Mouse (Mus musculus) Patski (cell line): Measurements from ENCODE around the gene Bbs9. TPM values are rescaled to one million over a fixed set of nuclear protein-coding genes. Genes with fewer than 3 reads are reported as not detected.
"Not testable (repeated sequence)": the region's sequence is repeated elsewhere in the genome, so short reads cannot be mapped to it uniquely, and the experiment has no call there.

ENCODE experiments used
- ATAC-seq: fragments of 100-300 bp; one replicate; pipeline ENCODE4 v1.8.0; 2021
- CTCF ChIA-PET: fragments of 350-600 bp; sonication (Branson Sonifier 250); formaldehyde crosslinking; loops from one replicate; lab custom pipeline; 2022; ENCODE audit warnings: inconsistent platforms; lab: Charles Lee
- POLR2A ChIA-PET: fragments of 350-600 bp; sonication (Branson Sonifier 250); formaldehyde crosslinking; loops from one replicate; lab custom pipeline; 2022; ENCODE audit warnings: antibody characterized with exemption, inconsistent platforms; lab: Charles Lee
- DNase-seq: peaks from one replicate; pipeline ENCODE4 v3.0.0-alpha.2; 2011; ENCODE audit warnings: low read depth, low spot score
- H3K27me3 ChIP-seq: fragments of 371-371 bp; one replicate; pipeline ENCODE4 v1.5.1; 2021
- CTCF ChIP-seq: fragments of 100-300 bp; IDR thresholded peaks from one replicate; pipeline ENCODE4 v1.5.1; 2021
- in situ Hi-C: fragments of 300-500 bp; cut with MboI; formaldehyde crosslinking; loops from 3 replicates; pipeline ENCODE4 v1.11.1; 2018; ENCODE audit warnings: low pct_unique_long_range_greater_than_20kb, mixed read lengths
- polyA plus RNA-seq: library from polyadenylated mRNA; unstranded; gene quantifications from one replicate; pipeline ENCODE4 v1.2.3, GENCODE M21; 2021

Gene Bbs9
- polyA plus RNA-seq, 1 experiment from 2014 or later = 12.8 TPM

DNA sequence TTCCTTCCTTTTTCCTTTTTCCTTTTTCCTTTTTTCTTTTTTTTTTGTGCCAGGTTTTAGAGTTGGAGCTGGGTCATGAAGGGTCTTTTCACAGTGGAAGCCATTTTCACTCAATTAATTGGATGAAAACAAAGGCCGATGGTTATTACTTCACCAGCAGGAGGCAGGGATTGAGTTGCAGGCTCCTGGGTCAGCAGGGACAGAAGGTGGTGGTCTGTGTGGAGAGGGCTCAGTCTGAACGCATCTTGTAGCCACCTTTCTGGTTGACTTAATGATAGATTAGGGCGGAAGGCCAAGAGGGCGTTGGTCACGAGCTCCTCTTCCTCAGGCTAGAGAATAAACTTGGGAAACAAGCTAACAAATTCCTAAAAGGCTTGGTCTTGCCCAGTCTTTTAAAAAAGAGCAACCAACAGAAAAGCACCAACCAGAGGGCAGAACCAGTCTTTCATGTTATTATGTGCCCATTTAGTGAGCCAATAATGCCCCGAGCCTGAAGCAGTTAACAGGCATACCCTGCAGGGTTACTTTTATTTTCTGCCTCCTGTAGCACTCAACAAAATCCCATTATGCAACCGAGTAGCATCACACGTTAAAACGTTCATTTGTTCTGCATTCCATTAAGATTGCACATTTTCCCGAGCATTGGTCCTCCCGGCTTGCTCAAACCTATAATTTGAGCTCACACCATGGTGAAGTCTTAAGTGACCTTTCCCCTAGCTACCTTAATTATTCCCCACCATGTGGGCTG, 231.8 kb downstream of the Bbs9 start:
- in situ Hi-C loops = loop anchor here (10.0 to 25.0 kb wide), 2 partner anchors 153 to 680 kb away; no protein-coding TSS in a partner anchor
- ATAC-seq = no peak
- POLR2A ChIA-PET = interaction anchor here (0.6 kb wide), 1 partner anchor 398 kb away, joined by 4 read pairs; no protein-coding TSS in a partner anchor
- CTCF ChIA-PET = interaction anchor here (1.5 to 2.7 kb wide), 3 partner anchors 505 to 688 kb away, joined by 4 to 8 read pairs (median 4); no protein-coding TSS in a partner anchor
- TF ChIP-seq CTCF = no peak
- H3K27me3 ChIP-seq = no peaks in the 10 kb centered on the region
- no peak for DNase-seq

DNA sequence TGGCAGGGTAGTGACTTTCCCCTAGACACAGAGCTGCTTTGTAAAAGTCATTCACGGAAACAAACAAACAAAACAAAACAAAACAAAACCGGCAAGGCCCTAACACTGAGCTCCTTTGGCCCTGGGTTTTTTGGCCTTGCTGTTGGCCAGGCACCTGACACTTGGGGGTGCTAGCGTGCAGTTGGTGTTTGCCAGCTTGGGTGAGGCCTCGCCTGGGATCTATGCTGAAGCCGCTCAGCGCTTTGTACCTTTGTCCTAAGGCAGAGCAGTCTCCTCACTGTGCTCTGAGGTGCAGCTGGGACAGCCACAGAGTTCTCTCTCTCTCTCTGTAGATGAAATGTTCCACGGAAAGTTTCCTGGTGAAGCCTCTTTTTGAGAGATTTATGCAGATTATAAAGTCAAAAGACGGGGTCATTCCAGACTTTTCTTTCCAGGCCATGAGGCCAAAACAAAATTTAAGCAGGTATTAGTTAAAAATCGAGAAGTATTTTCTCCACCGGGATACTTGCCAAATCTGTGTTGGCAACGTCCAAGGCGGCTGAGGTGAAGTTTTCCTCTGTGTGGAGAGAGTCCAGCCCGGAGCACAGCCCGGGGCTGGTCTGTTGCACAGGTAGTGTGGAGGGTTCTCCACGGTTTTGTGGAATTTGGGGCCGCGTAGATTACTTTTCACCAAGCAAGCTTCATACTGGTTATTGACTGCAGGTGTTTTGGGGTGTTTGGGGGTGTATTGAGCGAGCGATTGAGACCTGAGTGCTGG, 233.6 kb downstream of the Bbs9 start:
- in situ Hi-C loops = loop anchor here (10.0 to 25.0 kb wide), 2 partner anchors 154 to 678 kb away; no protein-coding TSS in a partner anchor
- ATAC-seq (peak; percentile 73), DNase-seq (no peak)
- TF ChIP-seq CTCF = peak; percentile 78
- ChIA-PET CTCF (interaction anchor here (0.7 to 2.7 kb wide), 9 partner anchors 11 to 746 kb away, joined by 3 to 12 read pairs (median 4); no protein-coding TSS in a partner anchor), POLR2A (no interaction called here)
- H3K27me3 ChIP-seq = no peaks in the 10 kb centered on the region

- ChIA-PET POLR2A (interaction anchor here (0.6 kb wide), 1 partner anchor 177 kb away, joined by 3 read pairs; no protein-coding TSS in a partner anchor), CTCF (interaction anchor here (0.7 to 2.5 kb wide), 5 partner anchors 11 to 510 kb away, joined by 3 to 12 read pairs (median 4); no protein-coding TSS in a partner anchor)
- H3K27me3 ChIP-seq = no peaks in the 10 kb centered on the region
- ATAC-seq (no peak), DNase-seq (no peak)
- peak; percentile 28 for TF ChIP-seq CTCF
- in situ Hi-C loops = loop anchor here (10.0 to 25.0 kb wide), 3 partner anchors 315 to 677 kb away; partner anchors contain the start of gene Bmper
Measured at GRCm38 (mm10) chr9:22710032-22710431, 234.5 kb downstream of the Bbs9 start.

DNA sequence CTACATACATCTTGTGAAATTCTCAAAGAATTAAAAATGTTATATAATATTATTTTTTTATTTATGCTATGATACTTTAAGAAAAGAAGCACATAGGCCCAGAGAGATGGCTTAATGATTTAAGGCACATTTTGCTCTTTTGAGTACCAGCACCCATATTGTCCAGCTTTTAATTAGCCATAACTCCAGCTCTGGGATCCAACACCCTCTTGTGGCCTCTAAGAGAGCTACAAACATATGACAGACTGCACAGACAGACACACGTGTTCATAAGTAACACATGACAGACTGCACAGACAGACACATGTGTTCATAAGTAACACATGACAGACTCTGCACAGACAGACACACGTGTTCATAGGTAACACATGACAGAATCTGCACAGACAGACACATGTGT, 235.8 kb downstream of the Bbs9 start:
- in situ Hi-C loops = loop anchor here (10.0 to 25.0 kb wide), 3 partner anchors 313 to 676 kb away; partner anchors contain the start of gene Bmper
- ChIA-PET CTCF (interaction anchor here (0.7 to 2.5 kb wide), 2 partner anchors 501 to 509 kb away, joined by 3 to 9 read pairs; no protein-coding TSS in a partner anchor), POLR2A (no interaction called here)
- ATAC-seq = no peak
- TF ChIP-seq CTCF = no peak
- DNase-seq = no peak
- H3K27me3 ChIP-seq = no peaks in the 10 kb centered on the region

GRCm38 (mm10) chr9:22712743-22713142, 237.2 kb downstream of the Bbs9 start:
- ATAC-seq = no peak
- POLR2A ChIA-PET = no interaction called here
- no peak for TF ChIP-seq CTCF
- CTCF ChIA-PET = interaction anchor here (1.7 kb wide), 1 partner anchor 499 kb away, joined by 6 read pairs; no protein-coding TSS in a partner anchor
- no peaks in the 10 kb centered on the region for H3K27me3 ChIP-seq
- no peak for DNase-seq
- in situ Hi-C loops = loop anchor here (10.0 to 25.0 kb wide), 3 partner anchors 312 to 675 kb away; partner anchors contain the start of gene Bmper

- TF ChIP-seq CTCF = peak; percentile 55
- ATAC-seq, DNase-seq, H3K27me3 ChIP-seq: not testable (repeated sequence)
- CTCF ChIA-PET = interaction anchor here (1.7 kb wide), 1 partner anchor 499 kb away, joined by 6 read pairs; no protein-coding TSS in a partner anchor
- in situ Hi-C loops = loop anchor here (10.0 to 25.0 kb wide), 3 partner anchors 312 to 674 kb away; partner anchors contain the start of gene Bmper
- POLR2A ChIA-PET = interaction anchor here (0.7 kb wide), 1 partner anchor 537 kb away, joined by 3 read pairs; no protein-coding TSS in a partner anchor
Measured at GRCm38 (mm10) chr9:22713286-22713685, 237.8 kb downstream of the Bbs9 start.

- ChIA-PET CTCF (no interaction called here), POLR2A (no interaction called here)
- in situ Hi-C loops = loop anchor here (10.0 to 25.0 kb wide), 3 partner anchors 307 to 670 kb away; partner anchors contain the start of gene Bmper
- TF ChIP-seq CTCF = no peak
- ATAC-seq (no peak), DNase-seq (no peak)
- H3K27me3 ChIP-seq = no peaks in the 10 kb centered on the region
Measured at GRCm38 (mm10) chr9:22717583-22717982, 242.1 kb downstream of the Bbs9 start.

DNA sequence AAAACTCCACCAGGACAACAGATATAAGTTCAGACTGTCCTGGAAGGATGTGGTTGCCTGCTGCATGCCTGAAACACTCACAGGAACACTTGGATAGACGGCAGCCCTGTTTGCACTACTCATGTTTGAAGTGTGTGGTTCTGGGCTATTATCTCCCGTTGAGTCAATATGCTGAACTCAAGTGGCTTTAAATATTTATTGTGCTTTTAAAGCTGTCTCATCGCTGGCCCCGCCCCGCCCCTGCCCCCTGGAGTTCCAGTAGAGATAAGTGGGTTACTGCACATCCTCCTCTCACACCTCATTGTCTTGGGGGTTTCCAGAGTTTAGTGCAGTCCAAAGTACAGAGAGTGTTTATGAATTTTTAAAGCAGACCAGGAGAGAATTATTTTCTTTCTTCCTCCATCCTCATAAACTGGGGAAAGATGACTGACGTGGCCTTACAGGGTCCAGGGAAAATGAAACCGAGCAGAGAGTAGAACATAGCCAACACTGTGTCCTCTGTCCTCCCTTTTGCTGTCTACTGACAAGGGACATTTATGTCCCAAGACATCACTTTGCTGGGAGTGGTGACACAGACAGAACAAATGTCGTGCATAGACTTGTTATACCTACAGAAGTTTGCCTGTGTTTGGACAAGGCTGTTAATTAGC, 242.8 kb downstream of the Bbs9 start:
- in situ Hi-C loops = loop anchor here (10.0 to 25.0 kb wide), 3 partner anchors 307 to 669 kb away; partner anchors contain the start of gene Bmper
- ATAC-seq (no peak), DNase-seq (no peak)
- ChIA-PET POLR2A (no interaction called here), CTCF (no interaction called here)
- TF ChIP-seq CTCF = no peak
- no peaks in the 10 kb centered on the region for H3K27me3 ChIP-seq

- in situ Hi-C loops = no loop called here
- TF ChIP-seq CTCF = no peak
- H3K27me3 ChIP-seq = no peaks in the 10 kb centered on the region
- DNase-seq (no peak), ATAC-seq (no peak)
- POLR2A ChIA-PET = no interaction called here
- CTCF ChIA-PET = no interaction called here
Measured at GRCm38 (mm10) chr9:22732646-22733045, 257.1 kb downstream of the Bbs9 start.
